Mouse (Mus musculus) kidney, embryonic 15.5 days (tissue): ENCODE data around the gene Mon2. TPM values are rescaled to one million over a fixed set of nuclear protein-coding genes. Genes with fewer than 3 reads are reported as not detected.
"Not testable (repeated sequence)": the region's sequence is repeated elsewhere in the genome, so short reads cannot be mapped to it uniquely, and the experiment has no call there.

Experiments
- ATAC-seq: fragments of 200-750 bp; cut with Nextera tagmentation; replicated peaks from 2 replicates; pipeline ENCODE4 v1.8.0; 2017; ENCODE audit warnings: moderate TSS enrichment; ENCODE audit not compliant: low FRiP score
- H3K27ac ChIP-seq: fragments of 300-500 bp; sonication (generic); 2 replicates; pipeline ENCODE4 v1.5.1; 2015; ENCODE audit warnings: mild to moderate bottlenecking, inconsistent platforms
- H3K27me3 ChIP-seq: fragments of 300-500 bp; sonication (generic); 2 replicates; pipeline ENCODE4 v1.6.1; 2015; ENCODE audit warnings: inconsistent platforms
- H3K36me3 ChIP-seq: fragments of 300-500 bp; sonication (generic); 2 replicates; pipeline ENCODE4 v1.6.1; 2015; ENCODE audit warnings: inconsistent platforms
- H3K4me1 ChIP-seq: fragments of 300-500 bp; sonication (generic); 2 replicates; pipeline ENCODE4 v1.6.1; 2015; ENCODE audit warnings: inconsistent platforms
- H3K4me2 ChIP-seq: fragments of 300-500 bp; sonication (generic); 2 replicates; pipeline ENCODE4 v1.6.1; 2015; ENCODE audit warnings: moderate library complexity, mild to moderate bottlenecking, inconsistent platforms
- H3K4me3 ChIP-seq: fragments of 300-500 bp; sonication (generic); replicated peaks from 2 replicates; pipeline ENCODE4 v1.5.1; 2015; ENCODE audit warnings: mild to moderate bottlenecking, inconsistent platforms
- H3K9ac ChIP-seq: fragments of 300-500 bp; sonication (generic); 2 replicates; pipeline ENCODE4 v1.6.1; 2015; ENCODE audit warnings: mild to moderate bottlenecking, inconsistent platforms
- H3K9me3 ChIP-seq: fragments of 300-500 bp; sonication (generic); replicated peaks from 2 replicates; pipeline ENCODE4 v1.6.1; 2016; ENCODE audit warnings: inconsistent platforms
- WGBS: fragments of 180-500 bp; shearing (Covaris S2); methylation state at CpG from one replicate; pipeline ENCODE4 v1.1.7; 2015; ENCODE audit warnings: mixed read lengths; 5-methylcytosine and 5-hydroxymethylcytosine counted together
- polyA plus RNA-seq: library from polyadenylated mRNA; unstranded; fragments of >200 nt; fragmentation: Nextera tagmentation; extraction: Ambion mirVana; gene quantifications from 2 replicates; pipeline ENCODE4 v1.2.1, GENCODE M21; 2015

Gene Mon2
- polyA plus RNA-seq, 1 experiment from 2014 or later: 24.3 TPM

DNA sequence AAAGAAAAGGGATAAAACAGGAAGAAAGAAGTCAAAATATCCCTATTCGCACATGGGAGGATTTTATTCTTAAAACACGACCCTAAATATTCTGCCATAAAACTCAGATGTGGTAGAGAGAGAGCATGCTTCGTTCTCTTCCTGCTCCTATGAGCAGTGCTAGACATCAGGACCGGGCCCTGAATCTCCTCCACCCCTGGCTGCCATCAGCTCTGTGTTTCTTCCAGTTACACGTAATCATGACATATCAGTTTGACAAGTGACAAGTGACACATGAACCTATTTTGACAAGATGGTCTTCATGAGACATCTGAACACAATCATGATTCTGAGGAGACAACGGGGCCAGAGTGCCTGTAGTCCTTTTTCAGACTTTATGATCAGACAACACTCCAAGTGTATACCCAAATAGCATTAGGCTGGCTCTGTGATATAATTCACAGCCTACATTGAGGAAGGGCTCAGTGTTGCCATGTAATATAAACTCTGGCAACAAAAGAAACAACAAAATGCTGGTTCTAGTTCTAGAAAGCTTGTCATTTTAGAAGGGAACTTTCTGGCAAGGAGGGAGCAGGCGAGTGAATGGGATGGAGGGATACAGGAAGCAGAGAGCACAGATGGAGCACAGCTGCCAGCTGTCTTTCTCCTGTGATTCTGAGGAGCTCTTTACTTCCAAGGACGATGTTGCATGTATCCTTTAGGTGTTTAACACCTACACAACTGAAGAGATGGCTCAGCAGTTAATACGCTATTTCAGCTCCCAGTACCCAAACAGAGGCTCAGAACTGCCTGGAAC is 20.9 kb downstream of the Mon2 start:
- peaks cover 29% of the 10 kb centered on the region for H3K36me3 ChIP-seq
- 78% methylated on average over 9 of the region's 9 CpGs for WGBS
- no peak for ATAC-seq
- H3K4me3 ChIP-seq: no peak overlapping the region
- peaks cover 3% of the 10 kb centered on the region; the same call in 1 of the 2 replicates for H3K4me1 ChIP-seq
- H3K4me2 ChIP-seq: no peak overlapping the region
- no peak overlapping the region for H3K27ac ChIP-seq
- H3K27me3 ChIP-seq: no peaks in the 10 kb centered on the region
- no peak overlapping the region for H3K9ac ChIP-seq
- no peaks in the 10 kb centered on the region for H3K9me3 ChIP-seq

DNA sequence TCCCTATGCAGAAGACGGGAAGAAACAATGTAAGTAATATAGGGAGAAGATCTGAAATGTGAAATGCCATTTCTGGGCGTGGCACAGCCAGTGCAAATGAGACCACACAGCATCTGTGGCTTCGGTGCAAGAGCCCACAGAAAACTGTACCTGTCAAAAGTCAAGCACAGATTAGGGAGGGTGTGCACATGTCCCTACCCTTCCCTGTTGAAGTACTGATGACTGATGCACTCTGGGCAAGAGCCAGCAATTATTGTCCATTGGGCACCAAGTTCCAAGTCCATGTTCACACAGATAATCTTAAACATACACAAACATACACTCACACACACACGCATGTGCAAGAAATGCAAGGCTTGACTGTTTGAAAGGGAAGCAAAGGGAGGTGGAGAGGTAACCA is 22.7 kb downstream of the Mon2 start:
- peaks cover 3% of the 10 kb centered on the region; the same call in 1 of the 2 replicates for H3K4me1 ChIP-seq
- no peak for ATAC-seq
- H3K4me2 ChIP-seq: no peak overlapping the region
- H3K27ac ChIP-seq: no peak overlapping the region
- no peak overlapping the region for H3K9ac ChIP-seq
- peaks cover 38% of the 10 kb centered on the region for H3K36me3 ChIP-seq
- H3K27me3 ChIP-seq: no peaks in the 10 kb centered on the region
- H3K4me3 ChIP-seq: no peak overlapping the region
- 81% methylated on average over 4 of the region's 4 CpGs for WGBS
- no peaks in the 10 kb centered on the region for H3K9me3 ChIP-seq

DNA sequence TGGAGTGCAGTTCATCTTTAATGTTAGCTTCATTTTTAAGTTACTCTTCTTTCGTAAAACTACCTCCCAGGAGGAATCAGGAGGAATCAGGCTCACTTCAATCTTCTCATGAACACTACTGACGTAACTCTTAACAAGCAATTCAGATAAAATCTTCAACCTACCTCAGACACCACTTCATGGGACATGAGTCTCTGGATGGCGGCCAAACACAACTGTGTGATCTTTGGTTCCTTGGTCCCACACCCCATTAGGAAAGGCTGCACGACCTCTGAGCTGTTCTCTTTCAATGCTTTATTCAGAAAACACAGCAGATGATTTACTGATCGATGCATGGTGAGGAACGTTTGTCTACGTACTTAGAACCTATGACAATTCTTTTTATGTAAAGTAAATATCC is 24.3 kb downstream of the Mon2 start:
- 59% methylated on average over 7 of the region's 7 CpGs for WGBS
- peaks cover 3% of the 10 kb centered on the region; the same call in 1 of the 2 replicates for H3K4me1 ChIP-seq
- no peaks in the 10 kb centered on the region for H3K9me3 ChIP-seq
- no peak overlapping the region; the same call in 1 of the 2 replicates for H3K27ac ChIP-seq
- H3K4me3 ChIP-seq: no peak overlapping the region
- no peak for ATAC-seq
- no peaks in the 10 kb centered on the region for H3K27me3 ChIP-seq
- H3K36me3 ChIP-seq: peaks cover 30% of the 10 kb centered on the region
- H3K4me2 ChIP-seq: no peak overlapping the region
- H3K9ac ChIP-seq: no peak overlapping the region

GRCm38 (mm10) chr10:123048730-123049129 is 27.6 kb downstream of the Mon2 start:
- H3K27me3 ChIP-seq: no peaks in the 10 kb centered on the region
- no peak overlapping the region for H3K4me2 ChIP-seq
- no peaks in the 10 kb centered on the region for H3K9me3 ChIP-seq
- WGBS: 54% methylated on average over 1 of the region's 1 CpGs
- ATAC-seq: peak; percentile 56; the same call in 1 of the 2 replicates
- H3K27ac ChIP-seq: peak overlapping the region; percentile 70
- peaks cover 51% of the 10 kb centered on the region for H3K36me3 ChIP-seq
- no peaks in the 10 kb centered on the region for H3K4me1 ChIP-seq
- H3K9ac ChIP-seq: no peak overlapping the region
- H3K4me3 ChIP-seq: no peak overlapping the region

GRCm38 (mm10) chr10:123039936-123040335 is 36.4 kb downstream of the Mon2 start:
- H3K4me3 ChIP-seq: no peak overlapping the region
- H3K9ac ChIP-seq: no peak overlapping the region
- no peak overlapping the region for H3K4me2 ChIP-seq
- no peak for ATAC-seq
- H3K27ac ChIP-seq: no peak overlapping the region
- 62% methylated on average over 2 of the region's 2 CpGs for WGBS
- H3K36me3 ChIP-seq: peaks cover 75% of the 10 kb centered on the region
- no peaks in the 10 kb centered on the region for H3K27me3 ChIP-seq
- H3K9me3 ChIP-seq: no peaks in the 10 kb centered on the region
- no peaks in the 10 kb centered on the region for H3K4me1 ChIP-seq

GRCm38 (mm10) chr10:123032078-123032646 is 44.1 kb downstream of the Mon2 start:
- Histone ChIP-seq H3K9ac (no peak overlapping the region), H3K27ac (no peak overlapping the region), H3K4me1 (no peaks in the 10 kb centered on the region), H3K4me2 (no peak overlapping the region), H3K9me3 (no peaks in the 10 kb centered on the region), H3K4me3 (no peak overlapping the region), H3K27me3 (no peaks in the 10 kb centered on the region), H3K36me3 (peaks cover 94% of the 10 kb centered on the region)
- ATAC-seq: no peak
- WGBS: 81% methylated on average over 14 of the region's 14 CpGs

DNA sequence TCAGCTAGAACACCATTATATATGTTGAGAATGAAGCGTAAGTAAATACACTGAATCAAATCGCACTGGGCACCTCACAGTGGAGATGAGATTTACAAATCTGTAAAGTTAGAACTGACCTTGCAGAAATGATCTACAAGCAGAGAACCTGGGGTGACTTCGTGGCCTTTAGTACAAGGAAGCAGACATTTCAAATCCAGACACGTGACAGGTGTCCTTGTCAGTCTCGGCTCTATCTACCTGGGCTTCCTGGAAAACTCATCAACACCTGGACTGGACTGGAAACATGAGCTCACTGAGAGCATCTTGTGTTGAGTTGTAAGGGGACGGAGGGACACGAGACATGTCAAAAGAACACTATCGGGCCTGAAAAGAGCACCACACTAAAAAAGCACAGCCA is 44.9 kb downstream of the Mon2 start:
- no peak overlapping the region for H3K27ac ChIP-seq
- H3K4me1 ChIP-seq: no peaks in the 10 kb centered on the region
- WGBS: 92% methylated on average over 8 of the region's 8 CpGs
- no peak overlapping the region for H3K4me3 ChIP-seq
- H3K36me3 ChIP-seq: peaks cover 94% of the 10 kb centered on the region
- no peaks in the 10 kb centered on the region for H3K9me3 ChIP-seq
- no peak for ATAC-seq
- H3K27me3 ChIP-seq: no peaks in the 10 kb centered on the region
- no peak overlapping the region for H3K9ac ChIP-seq
- H3K4me2 ChIP-seq: no peak overlapping the region

DNA sequence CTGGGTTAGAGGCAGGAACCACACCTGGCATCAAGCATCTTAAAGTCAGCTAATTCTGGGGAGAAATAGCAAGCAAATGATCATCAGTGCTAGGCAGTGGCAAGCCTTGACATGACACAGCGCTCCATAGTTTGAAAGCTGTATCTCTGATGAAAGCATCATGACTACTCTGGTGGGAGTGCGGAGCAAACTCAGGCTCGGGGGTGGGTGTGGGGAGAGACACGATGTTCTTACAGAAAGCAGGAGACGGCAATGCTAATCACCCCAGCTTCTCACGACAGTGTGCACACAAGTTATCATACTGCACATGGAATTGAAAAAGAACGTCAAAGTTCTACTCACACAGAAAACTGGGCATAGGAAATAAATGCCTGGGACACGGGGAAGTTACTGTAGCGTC is 45.7 kb downstream of the Mon2 start:
- no peak for ATAC-seq
- WGBS: 92% methylated on average over 9 of the region's 9 CpGs
- peaks cover 94% of the 10 kb centered on the region for H3K36me3 ChIP-seq

GRCm38 (mm10) chr10:123028949-123029348 is 47.4 kb downstream of the Mon2 start:
- peaks cover 89% of the 10 kb centered on the region for H3K36me3 ChIP-seq
- no peak overlapping the region for H3K4me3 ChIP-seq
- no peak overlapping the region for H3K27ac ChIP-seq
- H3K9ac ChIP-seq: no peak overlapping the region
- no peak overlapping the region for H3K4me2 ChIP-seq
- no peak for ATAC-seq
- no peaks in the 10 kb centered on the region for H3K4me1 ChIP-seq
- H3K9me3 ChIP-seq: no peaks in the 10 kb centered on the region
- H3K27me3 ChIP-seq: no peaks in the 10 kb centered on the region
- 94% methylated on average over 4 of the region's 4 CpGs for WGBS

More for the DNA sequence above, 45.7 kb downstream of the Mon2 start:
- no peaks in the 10 kb centered on the region for H3K4me1 ChIP-seq
- no peaks in the 10 kb centered on the region for H3K27me3 ChIP-seq
- H3K9ac ChIP-seq: no peak overlapping the region
- H3K9me3 ChIP-seq: no peaks in the 10 kb centered on the region
- H3K27ac ChIP-seq: no peak overlapping the region
- no peak overlapping the region for H3K4me2 ChIP-seq
- H3K4me3 ChIP-seq: no peak overlapping the region

GRCm38 (mm10) chr10:123026736-123027135 is 49.6 kb downstream of the Mon2 start:
- not testable (repeated sequence) for ATAC-seq, H3K27me3 ChIP-seq, H3K27ac ChIP-seq, H3K4me2 ChIP-seq, H3K4me3 ChIP-seq, H3K9ac ChIP-seq, H3K9me3 ChIP-seq, H3K4me1 ChIP-seq
- peaks cover 90% of the 10 kb centered on the region for H3K36me3 ChIP-seq
- 93% methylated on average over 4 of the region's 4 CpGs for WGBS

DNA sequence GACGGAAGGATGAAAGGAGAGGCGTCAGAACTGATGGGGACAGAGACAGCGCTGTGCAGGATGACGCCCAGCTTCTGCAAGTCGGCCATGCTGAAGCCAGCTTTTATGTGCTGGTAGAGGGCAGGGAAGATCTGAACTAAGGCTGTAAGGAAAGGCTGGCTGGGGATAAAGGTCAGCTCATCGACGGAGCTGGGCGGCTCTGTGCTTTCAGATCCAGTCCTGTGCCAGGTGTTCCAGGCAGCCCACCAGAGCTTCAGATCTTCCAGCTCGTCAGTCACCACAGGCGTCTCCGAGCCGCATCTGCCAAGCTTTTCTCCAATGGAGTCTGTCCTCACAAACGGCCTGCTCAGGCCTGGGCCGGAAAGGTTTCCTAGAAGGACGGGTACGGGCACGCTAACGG is 62.9 kb downstream of the Mon2 start:
- Histone ChIP-seq H3K9ac (no peak overlapping the region), H3K27ac (no peak overlapping the region), H3K36me3 (peaks cover 81% of the 10 kb centered on the region), H3K27me3 (no peaks in the 10 kb centered on the region), H3K4me1 (no peaks in the 10 kb centered on the region), H3K4me2 (no peak overlapping the region), H3K4me3 (no peak overlapping the region), H3K9me3 (no peaks in the 10 kb centered on the region)
- whole genome bisulfite sequencing: 45% methylated on average over 18 of the region's 18 CpGs
- ATAC-seq: peak; percentile 29; the same call in 1 of the 2 replicates

DNA sequence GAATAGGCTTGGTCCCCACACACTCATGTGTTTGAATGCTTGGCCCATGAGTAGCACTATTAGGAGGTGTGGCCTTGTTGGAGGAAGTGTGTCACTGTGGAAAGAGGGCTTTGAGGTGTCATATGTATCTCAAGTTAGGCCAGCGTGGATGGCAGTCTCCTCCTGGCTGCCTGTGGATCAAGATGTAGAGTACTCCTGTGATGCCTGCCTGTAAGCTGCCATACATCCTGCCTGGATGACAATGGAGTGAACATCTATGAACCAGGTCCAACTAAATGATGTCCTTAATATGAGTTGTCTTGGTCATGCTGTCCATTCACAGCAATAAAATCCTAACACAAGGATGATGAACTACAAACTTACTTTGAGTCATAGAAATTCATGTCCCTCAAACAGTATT is 64.9 kb downstream of the Mon2 start:
- H3K27me3 ChIP-seq: no peaks in the 10 kb centered on the region
- H3K4me3 ChIP-seq: no peak overlapping the region
- H3K9ac ChIP-seq: no peak overlapping the region
- H3K27ac ChIP-seq: no peak overlapping the region
- ATAC-seq: no peak
- no peaks in the 10 kb centered on the region for H3K9me3 ChIP-seq
- WGBS: 88% methylated on average over 1 of the region's 1 CpGs
- no peak overlapping the region for H3K4me2 ChIP-seq
- no peaks in the 10 kb centered on the region for H3K4me1 ChIP-seq
- peaks cover 78% of the 10 kb centered on the region for H3K36me3 ChIP-seq
